Mouse (Mus musculus) kidney, embryonic 15.5 days (tissue): ENCODE results near the gene D630003M21Rik. TPM values are rescaled to one million over a fixed set of nuclear protein-coding genes. Genes with fewer than 3 reads are reported as not detected.

Source experiments
- ATAC-seq: fragments of 200-750 bp; cut with Nextera tagmentation; replicated peaks from 2 replicates; pipeline ENCODE4 v1.8.0; 2017; ENCODE audit warnings: moderate TSS enrichment; ENCODE audit not compliant: low FRiP score
- H3K27ac ChIP-seq: fragments of 300-500 bp; sonication (generic); 2 replicates; pipeline ENCODE4 v1.5.1; 2015; ENCODE audit warnings: mild to moderate bottlenecking, inconsistent platforms
- H3K27me3 ChIP-seq: fragments of 300-500 bp; sonication (generic); 2 replicates; pipeline ENCODE4 v1.6.1; 2015; ENCODE audit warnings: inconsistent platforms
- H3K36me3 ChIP-seq: fragments of 300-500 bp; sonication (generic); 2 replicates; pipeline ENCODE4 v1.6.1; 2015; ENCODE audit warnings: inconsistent platforms
- H3K4me1 ChIP-seq: fragments of 300-500 bp; sonication (generic); 2 replicates; pipeline ENCODE4 v1.6.1; 2015; ENCODE audit warnings: inconsistent platforms
- H3K4me2 ChIP-seq: fragments of 300-500 bp; sonication (generic); 2 replicates; pipeline ENCODE4 v1.6.1; 2015; ENCODE audit warnings: moderate library complexity, mild to moderate bottlenecking, inconsistent platforms
- H3K4me3 ChIP-seq: fragments of 300-500 bp; sonication (generic); replicated peaks from 2 replicates; pipeline ENCODE4 v1.5.1; 2015; ENCODE audit warnings: mild to moderate bottlenecking, inconsistent platforms
- H3K9ac ChIP-seq: fragments of 300-500 bp; sonication (generic); 2 replicates; pipeline ENCODE4 v1.6.1; 2015; ENCODE audit warnings: mild to moderate bottlenecking, inconsistent platforms
- H3K9me3 ChIP-seq: fragments of 300-500 bp; sonication (generic); replicated peaks from 2 replicates; pipeline ENCODE4 v1.6.1; 2016; ENCODE audit warnings: inconsistent platforms
- WGBS: fragments of 180-500 bp; shearing (Covaris S2); methylation state at CpG from one replicate; pipeline ENCODE4 v1.1.7; 2015; ENCODE audit warnings: mixed read lengths; 5-methylcytosine and 5-hydroxymethylcytosine counted together
- microRNA-seq: library from miRNA; unstranded; fragments of <30 nt; microRNA quantifications from one replicate; pipeline ENCODE4, GENCODE M21; 2016
- polyA plus RNA-seq: library from polyadenylated mRNA; unstranded; fragments of >200 nt; fragmentation: Nextera tagmentation; extraction: Ambion mirVana; gene quantifications from 2 replicates; pipeline ENCODE4 v1.2.1, GENCODE M21; 2015

Gene D630003M21Rik
- polyA plus RNA-seq, 1 experiment from 2014 or later: 7.7 TPM

GRCm38 (mm10) chr2:158133050-158133449 lies 96.0 kb downstream of the D630003M21Rik start:
- Histone ChIP-seq H3K4me3 (no peak overlapping the region), H3K27me3 (no peaks in the 10 kb centered on the region), H3K4me1 (peaks cover 33% of the 10 kb centered on the region), H3K27ac (no peak overlapping the region), H3K4me2 (no peak overlapping the region), H3K9ac (no peak overlapping the region), H3K9me3 (no peaks in the 10 kb centered on the region), H3K36me3 (peaks cover 11% of the 10 kb centered on the region)
- no peak for ATAC-seq
- WGBS: 61% methylated on average over 6 of the region's 6 CpGs

Small RNA genes within 50 kb of the gene (microRNA-seq; reads per million reads assigned to microRNA genes)
- 1.6 reads per million, percentile 4 among the genes with 10 or more reads in this experiment for gene Mir7685

Other genes with a start within 250 kb of the D630003M21Rik start
- gene Tti1, start 200.8 kb downstream of the D630003M21Rik start, polyA plus RNA-seq: 28.1 and 29.8 TPM in 2 replicates
- 44.8 and 48.9 TPM in 2 replicates for gene Rprd1b, start 200.7 kb downstream of the D630003M21Rik start, polyA plus RNA-seq
- 30.4 and 39.7 TPM in 2 replicates for gene Tgm2, start 82.8 kb downstream of the D630003M21Rik start, polyA plus RNA-seq
- 0.08 and 0.17 TPM in 2 replicates for gene Bpi, start 28.9 kb upstream of the D630003M21Rik start, polyA plus RNA-seq
- 24.7 and 27.2 TPM in 2 replicates for gene Lbp, start 77.3 kb upstream of the D630003M21Rik start, polyA plus RNA-seq
- 4.9 and 8.0 TPM in 2 replicates for gene Snhg11, start 146.4 kb upstream of the D630003M21Rik start, polyA plus RNA-seq
- 15.5 and 16.2 TPM in 2 replicates for gene Ralgapb, start 180.6 kb upstream of the D630003M21Rik start, polyA plus RNA-seq